Mouse (Mus musculus) kidney, postnatal 25 days (tissue): ENCODE measurements around the gene Nup188.

ENCODE experiments used
- DNase-seq, 2 experiments: peaks; one replicate each; pipeline ENCODE4 v3.0.0; 2021; ENCODE audit warnings: mixed read lengths in 2 of 2

The Nup188 gene

GRCm38 (mm10) chr2:30257699-30258460, 28.3 kb upstream of the Nup188 start:
- DNase-seq = no peak

GRCm38 (mm10) chr2:30258600-30258999, 27.6 kb upstream of the Nup188 start:
- peak; percentile 56 to 88 for DNase-seq

- peak; percentile 42 to 70 for DNase-seq
Measured at GRCm38 (mm10) chr2:30259131-30260064, 26.8 kb upstream of the Nup188 start.

GRCm38 (mm10) chr2:30261064-30261736, 25.0 kb upstream of the Nup188 start:
- DNase-seq = no peak

GRCm38 (mm10) chr2:30261921-30262839, 24.0 kb upstream of the Nup188 start:
- no peak for DNase-seq

GRCm38 (mm10) chr2:30262840-30263441, 23.3 kb upstream of the Nup188 start:
- peak; percentile 85 to 88 for DNase-seq

DNA sequence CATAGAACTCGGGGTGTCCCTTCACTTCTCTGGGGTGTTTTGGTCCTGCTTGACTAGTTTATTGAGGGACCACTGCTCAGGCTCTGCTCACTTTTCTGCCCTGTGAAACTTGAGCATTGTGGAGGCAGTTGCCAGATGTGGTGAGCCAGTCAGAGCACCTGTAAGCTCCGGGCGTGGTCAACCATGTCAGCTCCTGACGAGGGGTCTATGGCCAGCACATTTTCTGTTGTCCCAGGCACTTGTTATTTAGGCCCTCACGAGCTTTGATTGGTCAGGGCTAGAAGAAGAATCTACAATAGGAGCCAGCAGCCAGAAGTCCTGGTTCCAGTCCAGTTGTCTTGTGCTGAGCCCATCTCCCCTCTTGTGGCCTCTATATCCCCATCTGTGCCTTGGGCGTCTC, 22.4 kb upstream of the Nup188 start:
- no peak for DNase-seq

- peak; percentile 57 to 72 for DNase-seq
Measured at GRCm38 (mm10) chr2:30264671-30265519, 21.3 kb upstream of the Nup188 start.

- peak; percentile 87 to 95 for DNase-seq
Measured at GRCm38 (mm10) chr2:30265767-30266253, 20.4 kb upstream of the Nup188 start, which contains the start of gene Phyhd1. Phyhd1 (plus strand) TSS chr2:30266203.

GRCm38 (mm10) chr2:30266392-30266941, 19.7 kb upstream of the Nup188 start:
- DNase-seq = peak; percentile 87 to 94

GRCm38 (mm10) chr2:30267466-30267865, 18.7 kb upstream of the Nup188 start:
- no peak for DNase-seq

GRCm38 (mm10) chr2:30268371-30268770, 17.8 kb upstream of the Nup188 start:
- DNase-seq = no peak

GRCm38 (mm10) chr2:30269241-30269990, 16.8 kb upstream of the Nup188 start:
- no peak for DNase-seq

GRCm38 (mm10) chr2:30270134-30270533, 16.1 kb upstream of the Nup188 start:
- DNase-seq = peak; percentile 72 to 84

DNA sequence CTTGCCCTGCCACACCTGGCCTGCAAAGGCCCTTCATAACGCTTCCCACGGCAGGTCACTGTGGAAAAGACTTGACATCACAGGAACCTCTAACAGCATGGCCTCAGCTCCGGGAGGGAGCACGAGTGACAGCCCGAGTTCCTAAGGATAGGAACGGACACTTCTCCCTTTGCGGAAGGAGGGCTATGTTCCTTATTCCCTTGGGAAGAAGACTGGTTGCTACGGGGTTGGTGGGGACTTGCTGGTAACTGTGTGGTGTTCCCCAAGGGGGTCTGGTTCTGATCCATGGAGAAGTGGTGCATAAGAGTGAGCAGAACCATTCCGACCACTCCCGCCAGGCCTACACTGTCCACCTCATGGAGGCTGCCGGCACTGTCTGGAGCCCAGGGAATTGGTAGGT, 5.5 kb upstream of the Nup188 start, which contains the start of gene Gm28038:
Gene Gm28038, plus strand, starts transcription at position 301 of the 400 bp plus-strand sequence.
- DNase-seq = no peak

- DNase-seq = no peak
Measured at GRCm38 (mm10) chr2:30281651-30282050, 4.5 kb upstream of the Nup188 start.

DNA sequence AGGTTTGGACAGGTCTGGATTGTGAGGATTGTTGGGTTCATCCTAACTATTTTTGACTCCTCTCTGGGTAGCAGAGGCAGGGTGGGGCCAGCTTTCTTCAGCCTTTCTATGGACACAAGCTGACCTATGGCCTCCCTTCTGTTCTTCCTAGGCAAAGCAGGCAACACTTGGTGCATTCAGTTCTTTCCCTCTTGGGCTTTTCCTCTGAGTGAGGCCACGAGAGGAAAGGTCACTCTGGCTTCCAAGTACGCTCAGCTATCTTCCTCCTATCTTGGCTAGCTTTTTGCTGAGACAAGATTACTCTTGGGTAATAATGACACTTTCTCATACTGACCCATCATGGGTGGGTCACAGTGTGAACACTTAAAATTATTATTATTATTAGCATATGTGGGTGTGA, 3.0 kb upstream of the Nup188 start:
- DNase-seq = no peak

GRCm38 (mm10) chr2:30285004-30285403, 1.2 kb upstream of the Nup188 start:
- DNase-seq = no peak
